Mouse (Mus musculus) testis, postnatal 10 days (tissue): Measurements from ENCODE around the gene Acpp.
"Not testable (repeated sequence)": the region's sequence is repeated elsewhere in the genome, so short reads cannot be mapped to it uniquely, and the experiment has no call there.

ENCODE experiments used
- DNase-seq: peaks from one replicate; pipeline ENCODE4 v3.0.0; 2021; ENCODE audit warnings: low spot score

Gene Acpp

DNA sequence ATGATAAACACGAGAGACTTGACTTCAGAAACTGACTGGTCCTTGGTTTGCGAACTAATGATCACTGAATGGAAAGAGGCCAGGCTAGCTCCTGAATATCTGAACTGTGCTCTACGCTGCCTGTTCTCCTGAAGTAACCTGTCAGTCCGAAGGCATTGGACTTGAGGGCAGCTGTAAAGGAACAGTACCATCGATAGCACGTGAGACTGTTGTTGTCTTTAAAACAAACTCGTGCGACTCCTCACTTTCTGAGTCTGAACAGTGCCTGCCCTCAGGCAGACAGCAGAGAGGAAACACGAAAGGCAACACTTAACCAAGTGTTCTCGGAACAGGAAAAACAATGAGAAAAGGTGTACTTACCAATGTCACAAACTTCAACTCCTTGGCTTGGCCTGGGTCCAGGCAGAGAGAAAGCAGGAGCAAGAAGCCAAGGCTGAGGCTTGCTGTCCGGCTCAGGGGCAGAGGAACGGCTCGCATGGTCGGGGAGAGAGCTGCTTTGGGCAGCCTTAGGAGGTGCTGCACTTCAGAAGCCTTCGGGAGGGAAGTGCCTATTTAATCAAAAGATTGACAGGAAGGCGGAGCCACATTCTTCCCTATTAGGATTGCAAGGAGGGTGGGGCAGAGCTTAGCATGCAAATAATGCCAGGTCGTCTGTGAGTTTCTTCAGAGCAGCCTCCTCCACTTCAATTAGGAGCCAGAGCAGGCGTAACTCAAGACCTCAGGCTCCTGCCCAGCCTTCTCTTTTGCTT is at the start of gene Acpp:
TSS of gene Acpp (minus strand) at position 566 of the 749 bp plus-strand sequence.
- DNase-seq, result peak; percentile 49

DNA sequence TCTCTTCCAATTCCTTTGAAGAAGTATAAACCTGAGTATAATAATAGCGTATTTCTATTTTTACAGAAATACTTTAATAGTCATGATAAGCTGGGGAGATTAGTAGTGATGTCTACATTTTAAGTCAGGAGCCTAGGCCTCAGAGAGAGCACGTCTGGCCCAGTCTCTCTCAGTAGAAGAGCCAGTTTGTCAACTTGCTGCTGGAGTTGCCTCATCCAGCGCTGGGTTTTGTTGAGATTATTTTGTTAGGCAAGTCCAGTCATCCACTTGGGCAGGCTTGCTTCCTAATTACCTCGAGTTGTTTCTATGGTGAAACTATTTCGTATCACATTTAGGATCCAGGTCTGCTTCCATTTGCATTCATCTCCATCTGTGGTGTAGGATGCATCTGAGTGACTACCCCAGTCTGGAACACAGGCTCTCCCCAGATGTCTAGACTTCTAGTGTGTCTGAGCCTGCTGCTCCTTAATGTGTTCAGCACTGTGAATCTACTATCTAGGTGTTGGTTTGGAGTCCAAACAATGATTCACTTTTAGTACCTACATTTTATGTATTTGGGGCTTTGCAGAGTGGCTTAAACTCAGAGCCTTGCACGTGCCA is 45.1 kb upstream of the Acpp start:
- DNase-seq, result no peak

DNA sequence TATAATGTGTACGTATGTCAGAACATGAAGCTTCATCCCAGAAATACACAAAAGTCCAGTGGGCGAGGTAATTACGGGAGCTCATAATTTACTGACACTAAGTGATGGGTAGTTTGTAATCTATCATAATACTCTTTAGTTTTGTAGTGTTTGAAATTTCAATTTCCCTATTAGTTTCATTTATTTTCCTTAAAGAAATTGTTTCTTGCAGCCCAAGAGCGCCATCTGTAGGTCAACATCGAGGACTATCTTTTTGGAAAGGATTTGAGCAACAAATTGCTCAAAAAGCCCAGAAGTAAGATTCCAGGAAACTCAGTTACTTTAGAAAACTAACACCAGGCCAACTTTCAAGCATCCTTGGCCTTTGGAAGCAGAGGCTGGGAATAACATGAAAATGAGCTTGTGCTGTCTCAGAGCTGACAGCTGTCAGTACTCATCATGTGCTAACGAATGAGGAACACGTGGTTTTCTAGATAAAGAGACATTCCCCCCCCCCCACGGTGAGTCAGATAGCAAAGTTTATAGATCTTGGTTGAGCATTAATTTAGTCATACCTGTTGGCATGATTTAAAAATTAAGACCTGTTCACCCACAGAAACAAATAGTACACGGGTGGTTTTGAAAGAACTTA is 42.1 kb upstream of the Acpp start:
- no peak for DNase-seq

DNA sequence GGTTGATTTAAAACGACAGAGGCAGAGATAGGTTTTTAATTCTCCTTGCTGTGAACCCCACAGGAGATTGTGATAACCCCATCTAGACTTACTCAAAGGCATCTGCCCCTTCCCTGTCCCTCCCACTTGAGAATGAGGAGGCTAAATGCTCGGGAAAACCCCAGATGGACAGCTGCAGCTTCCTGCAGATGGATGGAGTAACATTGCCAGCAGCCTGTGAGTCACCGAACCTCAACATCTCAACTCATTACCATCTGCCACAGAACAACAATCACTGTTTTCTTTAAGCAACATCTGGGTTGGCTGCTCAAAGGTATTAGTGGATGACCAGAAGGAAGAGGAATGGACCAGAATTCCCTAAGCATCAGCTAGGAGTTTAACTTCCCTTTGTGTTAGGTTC is 38.0 kb upstream of the Acpp start:
- no peak for DNase-seq

DNA sequence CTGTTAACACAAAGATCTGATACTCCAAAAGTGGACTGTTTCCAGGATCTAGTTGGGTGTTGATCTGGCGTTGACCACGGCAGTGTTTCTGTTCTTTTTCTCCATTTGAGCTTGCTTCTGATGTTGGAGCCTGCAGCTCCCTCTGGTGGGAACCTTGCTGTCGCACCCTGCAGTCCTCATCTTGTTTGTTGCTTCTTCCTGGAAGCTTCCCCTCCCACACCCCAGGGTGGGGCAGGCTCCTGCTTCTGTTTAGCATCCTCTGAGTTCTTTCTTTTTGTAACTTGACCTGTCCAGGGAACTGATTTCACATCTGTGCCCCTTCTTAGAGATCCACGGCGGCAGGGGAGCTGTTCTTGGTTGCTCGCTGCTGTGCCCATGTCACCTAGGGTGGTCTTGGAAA is 35.7 kb upstream of the Acpp start:
- DNase-seq, result peak; percentile 67

DNA sequence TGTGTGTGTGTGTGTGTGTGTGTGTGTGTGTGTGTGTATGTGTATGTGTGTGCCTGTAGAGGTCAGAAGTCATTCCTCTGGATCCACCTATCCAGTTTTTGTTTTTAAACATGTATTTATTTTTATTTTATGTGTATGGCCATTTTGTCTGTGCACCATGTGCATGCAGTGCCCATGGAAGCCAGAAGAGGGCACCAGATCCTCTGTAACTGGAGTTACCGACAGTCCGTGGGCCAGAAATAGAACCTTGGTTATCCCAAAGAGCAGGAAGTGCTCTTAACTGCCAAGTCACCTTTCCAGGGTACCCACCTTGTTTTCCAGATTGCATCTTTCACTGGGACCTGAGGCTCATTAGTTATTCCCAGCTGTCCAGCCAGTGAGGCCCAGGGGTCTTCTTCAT is 29.4 kb upstream of the Acpp start:
- DNase-seq, result no peak

DNA sequence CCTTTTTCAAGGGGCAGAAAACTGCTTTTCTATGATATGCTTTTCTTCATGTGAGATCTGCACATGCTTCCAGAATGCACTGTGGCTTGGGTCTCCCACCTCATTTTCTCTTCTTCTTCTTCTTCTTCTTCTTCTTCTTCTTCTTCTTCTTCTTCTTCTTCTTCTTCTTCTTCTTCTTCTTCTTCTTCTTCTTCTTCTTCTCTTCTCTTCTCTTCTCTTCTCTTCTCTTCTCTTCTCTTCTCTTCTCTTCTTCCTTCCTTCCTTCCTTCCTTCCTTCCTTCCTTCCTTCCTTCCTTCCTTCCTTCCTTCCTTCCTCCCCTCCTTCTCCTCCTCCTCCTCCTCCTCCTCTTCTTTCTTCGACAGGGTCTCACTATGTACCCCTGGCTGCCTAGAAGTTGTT is 24.4 kb upstream of the Acpp start:
- DNase-seq, result not testable (repeated sequence)

DNA sequence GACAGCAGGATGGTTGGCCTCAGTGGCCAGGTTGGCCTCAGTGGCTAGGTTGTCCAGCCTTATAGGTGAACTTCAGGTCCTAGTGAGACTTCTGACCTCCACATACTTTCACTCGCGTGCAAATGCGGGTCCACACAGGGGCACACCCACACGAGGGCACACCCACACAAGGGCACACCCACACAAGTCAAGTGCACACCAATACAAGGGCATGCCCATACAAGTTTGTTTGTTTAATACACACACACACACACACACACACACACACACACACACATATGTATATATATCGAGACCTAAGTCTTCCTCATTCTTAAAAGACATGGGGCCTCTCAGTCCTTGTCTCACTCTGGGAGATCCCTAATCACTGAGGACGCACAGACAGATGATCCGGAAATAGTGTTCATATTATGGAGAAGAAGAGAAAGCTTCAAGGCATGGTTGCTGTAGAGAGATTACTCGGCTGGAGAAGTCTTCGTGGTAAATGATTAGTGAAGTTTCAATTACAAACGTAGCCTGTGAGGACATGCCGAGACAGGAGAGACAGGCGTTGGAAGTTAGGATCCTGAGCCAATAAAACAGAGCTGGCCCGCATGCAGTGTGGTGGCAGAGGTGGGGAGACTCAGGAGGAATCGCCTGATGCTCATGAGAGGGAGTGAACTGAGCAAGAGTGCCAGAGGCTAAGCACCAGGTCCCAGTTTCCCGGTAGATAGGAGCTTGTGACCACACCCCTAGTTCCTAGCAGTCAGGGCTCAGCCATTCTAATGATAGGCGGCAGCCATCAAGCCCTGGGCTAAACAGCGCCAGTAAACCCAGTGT is 23.7 kb upstream of the Acpp start:
- DNase-seq, result no peak

DNA sequence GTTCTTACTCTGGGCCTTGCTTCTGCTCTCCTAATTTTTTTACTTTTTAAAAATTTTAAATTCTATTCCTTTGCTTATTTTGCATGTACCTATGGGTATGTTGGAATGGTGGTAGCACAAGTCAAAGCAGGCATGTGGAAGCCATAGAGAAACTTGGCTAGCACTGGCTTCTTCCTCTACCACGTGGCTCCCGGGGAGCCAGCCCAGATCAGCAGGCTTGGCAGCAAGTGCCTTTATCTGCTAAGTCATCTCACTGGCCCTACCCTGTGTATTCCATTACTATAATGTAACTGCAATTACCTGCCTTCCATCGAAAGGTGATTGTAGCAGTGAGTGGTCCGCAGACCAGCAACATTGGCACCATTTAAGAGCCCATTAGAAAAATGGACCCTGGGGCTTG is 22.8 kb upstream of the Acpp start:
- DNase-seq, result no peak

DNA sequence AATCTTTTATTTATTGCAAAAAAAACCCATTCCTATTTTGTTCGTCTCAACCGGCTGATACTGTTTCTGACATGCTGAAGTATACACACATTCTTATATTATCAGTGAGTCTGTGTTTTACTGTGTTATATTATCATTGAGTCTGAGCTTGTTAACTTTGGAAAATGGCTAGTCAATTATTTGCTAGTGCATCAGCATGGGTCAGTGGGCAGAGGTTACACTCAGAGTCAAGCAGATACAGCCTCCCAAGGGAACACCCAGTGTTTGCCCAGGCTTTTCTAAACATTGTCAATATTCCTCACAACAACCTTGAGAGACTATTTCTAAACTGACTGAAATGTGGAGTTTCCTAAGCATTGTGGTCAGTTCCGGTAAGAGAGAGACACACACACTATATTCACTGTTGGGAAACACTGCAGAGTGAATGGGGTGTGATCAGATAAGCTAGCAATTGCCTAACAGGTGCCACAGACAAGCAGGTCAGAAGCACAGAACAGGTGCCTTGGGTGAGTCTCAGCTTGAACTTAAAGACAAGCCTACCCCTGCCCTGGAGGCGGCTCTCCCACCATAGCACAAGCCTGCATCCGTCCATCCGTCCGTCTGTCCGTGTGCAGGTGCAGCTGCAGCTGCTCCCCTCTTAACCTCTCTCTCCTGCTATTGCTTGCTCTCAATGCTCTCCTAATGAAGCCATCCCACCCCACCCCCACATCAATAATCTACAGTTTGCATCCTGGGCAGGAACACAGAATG is 18.1 kb upstream of the Acpp start:
- no peak for DNase-seq

DNA sequence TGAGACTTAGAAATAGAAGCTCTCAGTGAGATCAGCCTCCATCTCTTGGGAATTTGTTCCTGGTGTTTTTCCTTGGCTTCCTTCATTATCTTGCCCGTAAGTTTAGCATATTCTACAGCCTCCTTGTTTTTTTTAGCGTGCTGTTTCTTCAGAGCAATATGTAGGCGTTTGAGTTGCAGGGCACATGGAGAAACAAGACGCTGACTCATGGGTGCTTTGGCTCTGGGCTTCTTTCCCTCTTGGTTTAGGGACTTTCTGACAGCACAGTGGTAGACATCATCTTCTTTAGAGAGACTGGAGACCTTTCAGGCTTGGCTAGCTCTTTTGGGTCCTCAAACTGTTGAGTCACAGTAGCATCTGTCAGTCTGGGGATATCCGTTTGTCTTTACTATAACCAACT is 6.6 kb upstream of the Acpp start:
- no peak for DNase-seq

DNA sequence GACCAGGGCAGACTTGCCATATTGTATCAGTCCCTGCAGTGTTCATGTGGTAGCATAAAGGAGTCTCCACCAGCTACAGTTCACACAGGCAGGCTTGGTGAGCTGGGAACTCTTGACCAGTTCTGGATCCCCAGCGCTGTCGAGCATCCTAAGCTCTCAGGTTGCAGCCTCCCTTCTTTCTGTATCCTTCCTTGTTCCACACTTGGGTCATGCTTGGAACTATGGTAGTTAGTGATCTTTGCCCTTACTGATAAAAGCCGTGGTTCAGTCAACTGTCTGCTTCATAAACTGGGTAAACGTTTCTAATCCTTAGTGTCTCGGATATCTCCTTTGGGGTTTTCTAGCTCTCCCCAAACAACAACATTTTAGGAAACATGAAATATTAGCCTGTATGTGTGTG is 1.9 kb upstream of the Acpp start:
- no peak for DNase-seq

DNA sequence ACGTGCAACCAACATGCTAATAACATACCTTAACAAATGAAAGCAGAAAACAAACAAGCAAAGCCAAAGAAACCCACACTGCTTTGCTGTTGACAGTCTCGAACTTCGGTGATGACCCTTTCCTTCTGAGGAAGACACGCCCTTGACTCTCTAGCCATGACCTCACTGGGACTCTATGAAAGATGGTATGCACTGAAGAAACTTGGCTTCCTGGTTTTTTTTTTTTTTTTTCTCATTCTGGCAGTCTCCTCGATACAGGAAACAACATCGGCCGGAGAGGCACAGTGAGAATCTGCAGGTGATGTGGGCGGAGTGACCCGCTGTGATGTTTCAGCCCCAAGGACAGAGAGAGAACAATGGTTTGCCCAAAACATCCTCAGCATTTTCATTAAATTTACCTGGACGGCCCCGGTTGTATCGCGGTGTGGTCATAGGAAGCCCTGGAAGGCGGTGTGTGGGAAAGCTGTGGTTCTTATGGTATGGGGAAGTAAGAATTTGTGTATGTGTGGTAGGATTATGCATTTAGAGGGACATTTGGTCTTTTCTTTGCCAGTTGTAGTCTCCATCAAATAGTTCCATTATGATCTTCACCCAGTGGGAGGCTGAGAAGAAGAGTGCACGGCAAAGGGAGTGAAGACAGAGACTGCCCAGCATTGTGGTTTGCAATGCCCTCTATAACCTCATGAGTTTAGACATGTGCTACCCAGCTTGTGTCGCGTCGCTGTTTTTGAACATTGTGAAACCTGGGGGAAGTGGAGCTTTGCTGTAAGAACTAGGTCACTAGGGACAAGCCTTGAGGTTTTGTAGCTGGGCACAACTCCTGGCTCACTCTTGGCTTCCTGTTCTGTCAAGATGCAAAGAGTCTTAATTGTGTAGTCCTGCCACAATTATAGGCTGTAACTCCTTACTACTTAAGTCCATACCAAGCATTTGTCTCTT is 1.2 kb upstream of the Acpp start:
- DNase-seq, result no peak

DNA sequence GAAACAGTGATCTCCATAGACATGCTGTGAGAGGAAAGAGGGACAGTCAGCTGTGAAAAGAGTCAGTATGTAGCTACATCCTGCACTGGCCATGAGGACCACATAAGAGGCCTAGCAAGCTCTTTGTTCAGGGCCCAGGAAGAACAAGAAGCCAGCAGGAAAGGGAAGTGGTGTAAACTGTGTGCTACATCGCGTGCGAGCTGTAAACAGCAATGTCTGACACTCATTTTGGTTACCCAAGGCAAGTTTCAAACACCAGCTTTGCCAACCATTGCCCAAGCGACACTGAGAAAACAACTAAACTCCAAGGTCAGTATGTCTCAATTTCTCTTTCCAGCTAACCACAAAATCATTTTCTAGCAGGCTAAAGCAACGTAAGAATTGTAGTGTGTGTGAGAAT is 6.2 kb downstream of the Acpp start:
- DNase-seq, result no peak

DNA sequence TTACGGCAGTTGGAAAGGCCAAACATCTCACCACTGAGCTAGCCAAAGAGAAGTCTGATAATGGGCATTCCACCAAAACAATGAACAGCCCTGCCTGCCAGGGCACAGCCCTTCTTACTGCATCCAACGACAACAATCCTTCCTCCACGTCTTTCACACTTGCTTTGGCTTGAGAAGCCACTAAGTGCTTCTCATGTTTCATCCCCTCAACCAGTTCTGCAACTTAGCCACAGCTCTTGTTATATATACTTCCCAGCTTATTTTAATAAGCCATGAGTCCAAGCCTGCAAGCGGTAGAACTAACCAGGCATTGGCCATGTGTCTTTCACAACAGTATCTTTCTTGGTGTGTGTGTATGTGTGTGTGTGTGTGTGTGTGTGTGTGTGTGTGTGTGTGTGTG is 8.9 kb downstream of the Acpp start:
- DNase-seq, result no peak

DNA sequence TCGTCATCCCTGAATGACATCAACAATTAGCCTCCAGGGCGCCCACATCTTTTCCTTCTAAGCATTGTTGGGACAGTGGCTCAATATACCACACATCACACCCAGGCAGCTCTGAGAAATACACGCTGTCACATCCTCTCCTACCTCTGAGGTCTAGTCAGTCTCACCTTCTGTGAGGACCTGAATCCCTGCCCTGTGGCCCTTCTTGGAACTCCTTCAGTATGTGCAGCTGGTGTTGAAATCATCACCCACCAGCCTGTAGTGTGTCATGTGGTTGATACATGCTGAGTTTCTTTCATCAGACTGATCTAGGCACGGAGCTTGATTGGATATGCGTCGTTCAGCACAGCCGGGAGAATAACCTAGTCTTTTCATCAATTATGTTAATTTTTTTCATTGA is 16.0 kb downstream of the Acpp start:
- DNase-seq, result no peak

DNA sequence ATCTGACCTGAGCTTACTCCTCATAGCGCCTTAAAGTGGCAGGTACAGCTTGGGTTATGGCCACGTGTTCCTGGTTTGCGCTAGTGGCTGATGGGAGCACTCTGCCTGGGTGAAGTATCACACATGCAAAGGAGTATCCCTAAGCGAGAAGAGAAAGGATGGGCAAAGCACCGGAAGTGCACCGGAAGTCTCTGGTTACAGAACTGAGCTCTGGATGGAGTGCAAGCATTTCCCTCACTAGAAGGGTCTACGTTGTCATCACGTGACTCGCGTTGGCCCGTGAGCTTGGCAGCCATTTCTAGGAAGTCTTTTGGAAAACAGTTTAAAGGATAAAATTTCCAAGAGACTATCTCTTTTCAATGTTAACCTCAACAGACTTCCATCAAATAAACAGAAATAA is 21.2 kb downstream of the Acpp start:
- DNase-seq, result no peak

DNA sequence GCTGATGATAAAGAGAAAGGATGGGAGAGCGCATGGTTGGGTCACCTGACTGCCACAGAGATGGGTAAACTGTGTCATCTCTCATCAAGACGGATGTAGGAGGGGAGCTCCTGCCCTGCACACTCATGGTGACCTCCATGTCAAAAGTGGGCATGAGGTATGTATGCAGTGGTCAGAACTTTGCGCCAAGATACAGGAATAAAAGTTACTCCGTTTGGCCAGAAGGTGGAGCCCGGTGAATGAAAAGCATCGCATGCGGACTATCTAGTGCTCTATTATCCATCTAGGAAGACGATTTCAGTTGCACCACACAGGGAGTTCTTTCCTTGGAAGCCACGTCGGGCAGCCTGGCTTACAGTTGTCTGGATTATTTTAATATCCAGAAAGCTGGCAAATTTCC is 22.0 kb downstream of the Acpp start:
- peak; percentile 64 for DNase-seq

DNA sequence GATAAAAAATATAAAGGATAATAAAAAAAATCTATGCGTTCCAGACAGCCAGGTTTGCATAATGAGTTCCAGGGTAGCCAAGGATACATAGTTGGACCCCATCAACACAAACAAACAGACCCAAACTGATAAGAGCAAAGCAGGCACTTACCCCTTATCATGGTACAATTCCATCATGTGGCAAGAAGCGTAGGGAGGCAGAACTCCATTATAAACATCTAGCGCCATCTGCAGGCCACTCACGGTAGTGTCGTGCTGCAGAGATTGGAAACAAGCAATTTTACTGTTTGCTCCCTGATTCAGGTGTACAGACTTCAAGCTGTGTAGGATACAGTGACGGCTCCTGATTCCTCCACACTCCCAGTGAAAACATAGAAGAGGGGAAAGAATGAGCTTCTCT is 30.8 kb downstream of the Acpp start:
- peak; percentile 86 for DNase-seq

DNA sequence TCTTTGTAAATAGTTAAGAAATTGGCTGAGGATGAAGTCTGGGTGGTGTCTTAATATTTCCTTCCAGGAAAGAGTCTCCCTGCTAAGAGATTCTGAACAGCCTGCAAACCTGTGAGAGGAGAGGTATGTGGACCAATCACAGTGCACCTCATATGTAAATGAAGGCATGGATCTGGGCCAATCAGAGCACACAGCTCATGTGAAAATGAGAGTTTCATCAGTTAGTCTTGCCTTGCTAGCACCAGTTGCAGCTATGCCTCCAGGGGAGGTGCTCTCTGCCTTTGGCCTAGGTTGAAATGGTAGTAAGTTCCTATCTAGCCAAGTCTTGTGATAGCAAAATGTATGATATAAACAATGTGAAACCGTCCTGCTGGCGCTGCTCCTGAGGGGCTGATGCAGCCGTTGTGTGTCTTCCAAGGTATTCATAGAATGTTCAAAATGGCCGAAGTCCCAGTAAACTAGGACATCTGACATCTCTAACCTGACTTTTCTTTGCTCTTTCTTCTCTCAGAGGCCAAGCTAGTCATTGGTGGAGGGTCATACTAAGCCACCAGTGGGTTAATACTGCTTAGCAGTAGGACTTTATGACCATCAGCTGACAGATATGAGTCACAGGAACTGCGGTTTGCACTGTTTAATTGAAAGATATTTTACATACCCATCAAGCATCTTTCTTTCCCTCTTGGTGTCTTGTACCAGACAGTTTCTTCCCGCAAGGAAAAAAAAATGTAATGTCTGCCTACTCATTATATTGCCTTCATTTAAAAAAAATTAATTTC is 32.0 kb downstream of the Acpp start:
- DNase-seq, result no peak
